Mouse (Mus musculus) brain, embryonic 14.5 days (tissue): ENCODE results near the gene Bicra.

Experiments used
- CTCF ChIP-seq: fragments of 200-500 bp; IDR thresholded peaks from 2 replicates; pipeline ENCODE4 v1.5.1; 2012; ENCODE audit warnings: inconsistent platforms, mild to moderate bottlenecking, moderate library complexity, borderline replicate concordance; ENCODE audit not compliant: insufficient read depth, insufficient read length; ENCODE audit errors: extremely low read depth
- POLR2A ChIP-seq: fragments of 200-500 bp; IDR thresholded peaks from 2 replicates; pipeline ENCODE4 v1.6.1; 2012; ENCODE audit warnings: mild to moderate bottlenecking, inconsistent platforms, borderline replicate concordance; ENCODE audit not compliant: poor library complexity, insufficient read depth, insufficient read length, severe bottlenecking; ENCODE audit errors: extremely low read depth

GRCm38 (mm10) chr7:16080581-16080980 lies 32.9 kb upstream of the Bicra start:
- no peak for TF ChIP-seq POLR2A
- no peak for TF ChIP-seq CTCF
